Mouse (Mus musculus): ENCODE data around the gene Entpd7.

- no peak for TF ChIP-seq CTCF (IDR thresholded peaks at IDR 0.05; ENCODE audit: low read depth)
- TF ChIP-seq EP300 (IDR thresholded peaks at IDR 0.05; ENCODE audit: low read depth), result no peak
These were observed 60.5 kb downstream of the Entpd7 start for GRCm38 (mm10) chr19:43750008-43750407.

All from heart, postnatal 0 days (tissue).